Mouse (Mus musculus) gastrocnemius, postnatal 36 days (tissue): ENCODE results near the gene Lmo7. TPM values are rescaled to one million over a fixed set of nuclear protein-coding genes. Genes with fewer than 3 reads are reported as not detected.
A peak's percentile ranks its signal among the peaks of the same experiment; 100 is the strongest.

Experiments
- DNase-seq, 2 experiments: peaks; one replicate each; pipeline ENCODE4 v3.0.0; 2022
- intact Hi-C: fragments of 180-260 bp; cut with DNase I; formaldehyde crosslinking; loops from one replicate; pipeline ENCODE4 v1.15.1; 2025
- total RNA-seq, 2 experiments: library from RNA; stranded (reverse); gene quantifications; 2 replicates each; pipeline ENCODE4 v1.2.3; 2021

The Lmo7 gene
- total RNA-seq, 2 experiments from 2014 or later, result 50.4 to 65.3 TPM

- intact Hi-C loops, result no loop called here
- no peak for DNase-seq
Observed at GRCm38 (mm10) chr14:101822390-101822789, 92.6 kb downstream of the Lmo7 start.

GRCm38 (mm10) chr14:101822871-101823270, 93.1 kb downstream of the Lmo7 start:
- intact Hi-C loops, result no loop called here
- DNase-seq, result no peak

- DNase-seq, result no peak
- intact Hi-C loops, result no loop called here
Observed at GRCm38 (mm10) chr14:101829676-101830075, 99.9 kb downstream of the Lmo7 start.

- peak; percentile 36 to 39 for DNase-seq
- intact Hi-C loops, result no loop called here
Observed at GRCm38 (mm10) chr14:101830116-101830515, 100.4 kb downstream of the Lmo7 start.

GRCm38 (mm10) chr14:101834109-101834508, 104.4 kb downstream of the Lmo7 start:
- intact Hi-C loops, result no loop called here
- no peak for DNase-seq

- intact Hi-C loops, result no loop called here
- DNase-seq, result no peak
Observed at GRCm38 (mm10) chr14:101836401-101836800, 106.6 kb downstream of the Lmo7 start.

GRCm38 (mm10) chr14:101837176-101837575, 107.4 kb downstream of the Lmo7 start:
- DNase-seq, result no peak
- intact Hi-C loops, result no loop called here

- no peak for DNase-seq
- intact Hi-C loops, result no loop called here
Observed at GRCm38 (mm10) chr14:101838231-101838839, 108.6 kb downstream of the Lmo7 start.

- intact Hi-C loops, result no loop called here
- DNase-seq, result peak; percentile 24 to 25
Observed at GRCm38 (mm10) chr14:101839771-101840731, 110.3 kb downstream of the Lmo7 start.

GRCm38 (mm10) chr14:101841271-101841670, 111.5 kb downstream of the Lmo7 start:
- intact Hi-C loops, result no loop called here
- no peak for DNase-seq

- DNase-seq, result no peak
- intact Hi-C loops, result no loop called here
Observed at GRCm38 (mm10) chr14:101842521-101842920, 112.8 kb downstream of the Lmo7 start.

GRCm38 (mm10) chr14:101843443-101843842, 113.7 kb downstream of the Lmo7 start:
- no peak for DNase-seq
- intact Hi-C loops, result no loop called here

- intact Hi-C loops, result no loop called here
- no peak for DNase-seq
Observed at GRCm38 (mm10) chr14:101844467-101844866, 114.7 kb downstream of the Lmo7 start.

- intact Hi-C loops, result no loop called here
- DNase-seq, result no peak
Observed at GRCm38 (mm10) chr14:101846097-101846882, 116.5 kb downstream of the Lmo7 start.

- intact Hi-C loops, result no loop called here
- no peak for DNase-seq
Observed at GRCm38 (mm10) chr14:101847520-101847919, 117.8 kb downstream of the Lmo7 start.

GRCm38 (mm10) chr14:101852584-101853195, 122.9 kb downstream of the Lmo7 start:
- intact Hi-C loops, result no loop called here
- no peak for DNase-seq

GRCm38 (mm10) chr14:101853207-101853606, 123.5 kb downstream of the Lmo7 start:
- DNase-seq, result no peak
- intact Hi-C loops, result no loop called here

- intact Hi-C loops, result no loop called here
Observed at GRCm38 (mm10) chr14:101853722-101854121, 124.0 kb downstream of the Lmo7 start.

GRCm38 (mm10) chr14:101854226-101854625, 124.5 kb downstream of the Lmo7 start:
- no peak for DNase-seq
- intact Hi-C loops, result no loop called here

More at GRCm38 (mm10) chr14:101853722-101854121, 124.0 kb downstream of the Lmo7 start:
- DNase-seq, result no peak

GRCm38 (mm10) chr14:101859305-101859886, 129.6 kb downstream of the Lmo7 start:
- no peak for DNase-seq
- intact Hi-C loops, result no loop called here
